Mouse (Mus musculus) heart, postnatal 0 days (tissue): ENCODE measurements around the gene Rnase11.

Experiments
- CTCF ChIP-seq: IDR thresholded peaks from 2 replicates; pipeline ENCODE4 v1.5.1; 2016; ENCODE audit warnings: antibody characterized with exemption, control low read depth, low read depth
- EP300 ChIP-seq: IDR thresholded peaks from 2 replicates; pipeline ENCODE4 v1.6.1; 2016; ENCODE audit warnings: antibody characterized with exemption, low read depth

- TF ChIP-seq CTCF (no peak), EP300 (no peak)
Observed at GRCm38 (mm10) chr14:51035206-51035605, 14.8 kb downstream of the Rnase11 start.
